Mouse (Mus musculus) intestine, postnatal 0 days (tissue): Measurements from ENCODE around the gene Gpd2. TPM values are rescaled to one million over a fixed set of nuclear protein-coding genes. Genes with fewer than 3 reads are reported as not detected.
A peak's percentile ranks its signal among the peaks of the same experiment; 100 is the strongest.

ENCODE experiments used
- ATAC-seq: fragments of 200-750 bp; cut with Nextera tagmentation; 2 replicates; pipeline ENCODE4 v1.8.0; 2017; ENCODE audit warnings: mild to moderate bottlenecking, moderate TSS enrichment, moderate library complexity
- H3K27ac ChIP-seq: fragments of 300-500 bp; sonication (generic); 2 replicates; pipeline ENCODE4 v1.5.1; 2014; ENCODE audit warnings: mild to moderate bottlenecking, low read depth, low read length, moderate library complexity
- H3K27me3 ChIP-seq: fragments of 300-500 bp; sonication (generic); replicated peaks from 2 replicates; pipeline ENCODE4 v1.6.1; 2014; ENCODE audit warnings: low read length, mixed read lengths; ENCODE audit not compliant: control insufficient read depth, insufficient read depth
- H3K36me3 ChIP-seq: fragments of 300-500 bp; sonication (generic); 2 replicates; pipeline ENCODE4 v1.6.1; 2014; ENCODE audit warnings: mild to moderate bottlenecking, moderate library complexity; ENCODE audit not compliant: control insufficient read depth, insufficient read depth
- H3K4me1 ChIP-seq: fragments of 300-500 bp; sonication (generic); replicated peaks from 2 replicates; pipeline ENCODE4 v1.6.1; 2014; ENCODE audit warnings: antibody characterized with exemption, low read length, mixed read lengths; ENCODE audit not compliant: control insufficient read depth, insufficient read depth
- H3K4me2 ChIP-seq: fragments of 300-500 bp; sonication (generic); replicated peaks from 2 replicates; pipeline ENCODE4 v1.6.1; 2014; ENCODE audit warnings: low read depth, mild to moderate bottlenecking, moderate library complexity
- H3K4me3 ChIP-seq: fragments of 300-500 bp; sonication (generic); 2 replicates; pipeline ENCODE4 v1.5.1; 2014; ENCODE audit warnings: low read depth, low read length
- H3K9ac ChIP-seq: fragments of 300-500 bp; sonication (generic); 2 replicates; pipeline ENCODE4 v1.6.1; 2014; ENCODE audit warnings: mild to moderate bottlenecking, low read depth, low read length
- H3K9me3 ChIP-seq: fragments of 300-500 bp; sonication (generic); 2 replicates; pipeline ENCODE4 v1.6.1; 2016; ENCODE audit warnings: mixed run types; ENCODE audit not compliant: control insufficient read depth
- CTCF ChIP-seq: sonication (generic); IDR thresholded peaks from 2 replicates; pipeline ENCODE4 v1.5.1; 2016; ENCODE audit warnings: low read depth, mild to moderate bottlenecking, control low read depth, antibody characterized with exemption, moderate library complexity
- WGBS: fragments of 180-500 bp; shearing (Covaris S2); extraction: QIAGEN DNeasy Blood & Tissue Kit; methylation state at CpG from one replicate; pipeline ENCODE4 v1.1.7; 2014; 5-methylcytosine and 5-hydroxymethylcytosine counted together
- polyA plus RNA-seq: library from polyadenylated mRNA; unstranded; fragments of >200 nt; fragmentation: Nextera tagmentation; extraction: Ambion mirVana; gene quantifications from 2 replicates; pipeline ENCODE4 v1.2.1, GENCODE M21; 2015

Gene Gpd2
- polyA plus RNA-seq, 1 experiment from 2014 or later, result 26.0 TPM

- no peak for ATAC-seq
- H3K4me3 ChIP-seq, result no peak overlapping the region
- H3K36me3 ChIP-seq, result no peaks in the 10 kb centered on the region
- WGBS, result 77% methylated on average over 11 of the region's 11 CpGs
- H3K27ac ChIP-seq, result no peak overlapping the region
- H3K4me2 ChIP-seq, result no peak overlapping the region
- no peaks in the 10 kb centered on the region for H3K4me1 ChIP-seq
- no peaks in the 10 kb centered on the region for H3K27me3 ChIP-seq
- TF ChIP-seq CTCF, result no peak
- H3K9me3 ChIP-seq, result no peaks in the 10 kb centered on the region
- no peak overlapping the region for H3K9ac ChIP-seq
Observed at GRCm38 (mm10) chr2:57255153-57255670, 17.8 kb downstream of the Gpd2 start.

GRCm38 (mm10) chr2:57255836-57256235 is 18.4 kb downstream of the Gpd2 start:
- H3K27me3 ChIP-seq, result no peaks in the 10 kb centered on the region
- no peak for ATAC-seq
- H3K4me2 ChIP-seq, result no peak overlapping the region
- 71% methylated on average over 3 of the region's 3 CpGs for WGBS
- no peaks in the 10 kb centered on the region for H3K4me1 ChIP-seq
- H3K4me3 ChIP-seq, result no peak overlapping the region
- H3K9me3 ChIP-seq, result no peaks in the 10 kb centered on the region
- TF ChIP-seq CTCF, result no peak
- no peak overlapping the region for H3K27ac ChIP-seq
- H3K36me3 ChIP-seq, result no peaks in the 10 kb centered on the region
- H3K9ac ChIP-seq, result no peak overlapping the region

DNA sequence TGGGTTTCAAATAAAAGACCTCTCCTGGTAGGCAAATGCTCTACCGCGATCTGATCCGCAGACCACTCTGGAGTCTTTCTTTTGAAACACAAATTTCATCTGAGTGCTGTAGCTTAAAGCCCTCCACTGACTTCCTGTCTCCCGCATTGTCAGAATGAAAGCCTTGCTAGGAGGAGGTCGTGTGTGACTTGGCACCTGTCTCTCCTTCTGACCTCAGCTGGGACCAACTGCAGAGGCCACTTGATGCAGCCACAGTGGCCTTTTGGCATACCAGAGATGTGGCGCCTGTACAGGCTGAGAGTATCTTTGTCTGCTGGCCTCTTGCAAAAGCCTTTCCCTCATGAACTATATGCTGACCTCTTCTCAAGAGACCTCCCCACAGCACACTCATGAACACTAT is 19.0 kb downstream of the Gpd2 start:
- no peaks in the 10 kb centered on the region for H3K9me3 ChIP-seq
- no peak overlapping the region for H3K4me3 ChIP-seq
- H3K27ac ChIP-seq, result no peak overlapping the region
- H3K27me3 ChIP-seq, result no peaks in the 10 kb centered on the region
- no peak overlapping the region for H3K9ac ChIP-seq
- H3K36me3 ChIP-seq, result no peaks in the 10 kb centered on the region
- TF ChIP-seq CTCF, result no peak
- 64% methylated on average over 6 of the region's 6 CpGs for WGBS
- H3K4me1 ChIP-seq, result no peaks in the 10 kb centered on the region
- no peak overlapping the region for H3K4me2 ChIP-seq
- no peak for ATAC-seq

DNA sequence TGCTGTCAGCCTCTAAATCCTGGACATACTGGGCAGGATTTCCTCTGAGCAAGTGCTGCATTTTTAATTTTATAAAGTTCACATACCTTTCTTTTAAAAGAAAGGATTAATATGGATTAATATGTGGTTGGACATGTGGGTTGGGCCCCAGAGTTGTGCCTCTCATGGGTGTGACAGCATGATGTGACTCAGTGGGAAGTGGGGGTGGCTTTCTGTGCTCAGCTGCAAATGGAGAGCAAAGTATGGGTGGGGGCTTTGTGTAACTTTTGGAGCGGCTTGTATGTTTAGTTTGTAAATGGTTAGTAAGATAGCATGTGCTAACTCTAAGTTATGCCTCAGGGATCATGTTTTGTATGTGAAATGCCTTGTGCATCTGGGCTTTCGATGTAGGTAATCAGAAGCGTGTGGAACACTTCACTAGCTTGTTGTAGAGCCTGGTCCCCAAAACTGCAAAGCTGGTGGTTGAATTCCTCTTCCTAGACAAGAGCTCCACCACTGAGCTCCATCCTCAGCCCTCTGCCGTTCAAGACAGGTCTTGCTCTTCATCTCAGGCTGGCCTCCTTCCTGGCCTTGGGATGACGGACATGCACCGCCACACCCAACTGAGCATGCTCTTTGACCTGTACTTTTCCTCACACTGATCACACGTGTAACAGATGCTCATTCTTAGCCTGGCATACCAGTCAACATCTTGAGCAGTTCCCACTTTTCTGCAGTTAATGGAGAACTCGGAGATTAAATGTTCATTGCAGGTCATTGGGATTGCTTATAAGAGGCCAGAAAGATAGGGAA is 24.0 kb downstream of the Gpd2 start:
- H3K4me3 ChIP-seq, result no peak overlapping the region
- no peaks in the 10 kb centered on the region for H3K9me3 ChIP-seq
- H3K9ac ChIP-seq, result no peak overlapping the region
- 59% methylated on average over 8 of the region's 8 CpGs for WGBS
- H3K36me3 ChIP-seq, result no peaks in the 10 kb centered on the region
- peaks cover 6% of the 10 kb centered on the region; the same call in 1 of the 2 replicates for H3K4me1 ChIP-seq
- peak; percentile 40 for TF ChIP-seq CTCF
- no peaks in the 10 kb centered on the region for H3K27me3 ChIP-seq
- no peak overlapping the region for H3K27ac ChIP-seq
- peak; percentile 87 for ATAC-seq
- H3K4me2 ChIP-seq, result no peak overlapping the region

DNA sequence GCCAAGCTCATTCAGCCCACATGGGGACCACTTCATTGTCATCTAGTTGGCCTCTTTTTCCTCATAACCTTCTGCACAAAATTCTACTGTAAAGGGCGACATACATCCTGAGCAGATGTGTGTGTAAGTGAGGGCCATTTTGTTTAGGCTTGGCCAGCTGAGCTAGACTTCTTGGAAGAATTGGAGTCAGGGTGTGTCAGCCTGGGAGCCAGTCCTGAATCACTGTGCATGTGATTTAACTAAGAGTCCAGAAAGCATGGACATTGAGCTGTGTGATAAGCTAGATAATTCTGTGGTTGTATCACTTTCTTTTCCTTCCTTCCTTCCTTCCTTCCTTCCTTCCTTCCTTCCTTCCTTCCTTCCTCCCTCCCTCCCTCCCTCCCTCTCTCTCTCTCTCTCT is 26.0 kb downstream of the Gpd2 start:
- WGBS, result 73% methylated on average over 1 of the region's 1 CpGs
- Histone ChIP-seq H3K36me3 (no peaks in the 10 kb centered on the region), H3K4me3 (no peak overlapping the region), H3K27me3 (no peaks in the 10 kb centered on the region), H3K4me2 (no peak overlapping the region), H3K9ac (no peak overlapping the region), H3K4me1 (peaks cover 6% of the 10 kb centered on the region; the same call in 1 of the 2 replicates), H3K9me3 (no peaks in the 10 kb centered on the region), H3K27ac (no peak overlapping the region)
- no peak for TF ChIP-seq CTCF
- peak; percentile 69 for ATAC-seq

GRCm38 (mm10) chr2:57264912-57265311 is 27.5 kb downstream of the Gpd2 start:
- H3K36me3 ChIP-seq, result no peaks in the 10 kb centered on the region
- no peak for TF ChIP-seq CTCF
- 80% methylated on average over 7 of the region's 7 CpGs for WGBS
- H3K9me3 ChIP-seq, result no peaks in the 10 kb centered on the region
- no peak for ATAC-seq
- no peak overlapping the region for H3K4me3 ChIP-seq
- H3K27me3 ChIP-seq, result no peaks in the 10 kb centered on the region
- H3K27ac ChIP-seq, result no peak overlapping the region
- peaks cover 6% of the 10 kb centered on the region; the same call in 1 of the 2 replicates for H3K4me1 ChIP-seq
- no peak overlapping the region for H3K9ac ChIP-seq
- H3K4me2 ChIP-seq, result no peak overlapping the region
